Mouse (Mus musculus) ZHBTc4 (cell line): ENCODE measurements at regions not wholly inside any gene's neighbourhood (a gene's known extent, or its start where the extent isn't known, plus 50 kb on each side); places are given as distances from the start of the nearest gene placed in this dataset.

ENCODE experiments used
- DNase-seq: peaks from one replicate; pipeline ENCODE4 v3.0.0-alpha.2; 2011; ENCODE audit warnings: low read depth, low spot score

- peak; percentile 83 for DNase-seq
Measured at GRCm38 (mm10) chr3:35102715-35103591, 452.7 kb downstream of the Sox2 start.

GRCm38 (mm10) chr3:35104884-35105283 is 454.7 kb downstream of the Sox2 start:
- no peak for DNase-seq

GRCm38 (mm10) chr3:35106097-35106496 is 455.9 kb downstream of the Sox2 start:
- DNase-seq = no peak

GRCm38 (mm10) chr3:35133477-35133876 is 483.3 kb downstream of the Sox2 start:
- peak; percentile 30 for DNase-seq

GRCm38 (mm10) chr3:35141500-35142220 is 491.5 kb downstream of the Sox2 start:
- DNase-seq = no peak

- DNase-seq = no peak
Measured at GRCm38 (mm10) chr3:35142683-35143082, 492.5 kb downstream of the Sox2 start.

- no peak for DNase-seq
Measured at GRCm38 (mm10) chr3:35145569-35145968, 495.4 kb downstream of the Sox2 start.

GRCm38 (mm10) chr3:35146681-35147080 is 496.5 kb downstream of the Sox2 start:
- DNase-seq = no peak

GRCm38 (mm10) chr3:35149251-35149691 is 499.1 kb downstream of the Sox2 start:
- DNase-seq = peak; percentile 65

GRCm38 (mm10) chr3:35152191-35152590 is 502.0 kb downstream of the Sox2 start:
- no peak for DNase-seq

GRCm38 (mm10) chr3:35154266-35154665 is 504.1 kb downstream of the Sox2 start:
- DNase-seq = peak; percentile 70

GRCm38 (mm10) chr3:35168676-35169075 is 518.5 kb downstream of the Sox2 start:
- no peak for DNase-seq

- no peak for DNase-seq
Measured at GRCm38 (mm10) chr3:35178759-35179440, 528.7 kb downstream of the Sox2 start.

- DNase-seq = no peak
Measured at GRCm38 (mm10) chr3:35208526-35208925, 545.4 kb upstream of the Atp11b start.

GRCm38 (mm10) chr3:35219394-35219793 is 534.5 kb upstream of the Atp11b start:
- no peak for DNase-seq

- no peak for DNase-seq
Measured at GRCm38 (mm10) chr3:35221183-35221582, 532.7 kb upstream of the Atp11b start.

GRCm38 (mm10) chr3:35222251-35222650 is 531.7 kb upstream of the Atp11b start:
- DNase-seq = no peak

- DNase-seq = peak; percentile 18
Measured at GRCm38 (mm10) chr3:35225051-35225701, 528.7 kb upstream of the Atp11b start.

- DNase-seq = no peak
Measured at GRCm38 (mm10) chr3:35225774-35226365, 528.0 kb upstream of the Atp11b start.

GRCm38 (mm10) chr3:35231158-35231928 is 522.6 kb upstream of the Atp11b start:
- no peak for DNase-seq
